Mouse (Mus musculus): ENCODE data around the gene Phldb2. TPM values are rescaled to one million over a fixed set of nuclear protein-coding genes. Genes with fewer than 3 reads are reported as not detected.

Gene Phldb2
- polyA plus RNA-seq, 1 experiment from 2014 or later: 32.9 TPM

- no peak for ATAC-seq (ENCODE audit: low FRiP score, low read depth)
- 84% methylated on average over 7 of the region's 7 CpGs for WGBS
- Histone ChIP-seq H3K9me3 (no peaks in the 10 kb centered on the region), H3K4me3 (no peak overlapping the region), H3K9ac (no peak overlapping the region), H3K4me1 (no peaks in the 10 kb centered on the region), H3K27me3 (replicated peaks) (no peaks in the 10 kb centered on the region), H3K27ac (no peak overlapping the region), H3K4me2 (replicated peaks) (no peak overlapping the region), H3K36me3 (no peaks in the 10 kb centered on the region)
Measured at GRCm38 (mm10) chr16:45881177-45881832, 72.1 kb downstream of the Phldb2 start.

DNA sequence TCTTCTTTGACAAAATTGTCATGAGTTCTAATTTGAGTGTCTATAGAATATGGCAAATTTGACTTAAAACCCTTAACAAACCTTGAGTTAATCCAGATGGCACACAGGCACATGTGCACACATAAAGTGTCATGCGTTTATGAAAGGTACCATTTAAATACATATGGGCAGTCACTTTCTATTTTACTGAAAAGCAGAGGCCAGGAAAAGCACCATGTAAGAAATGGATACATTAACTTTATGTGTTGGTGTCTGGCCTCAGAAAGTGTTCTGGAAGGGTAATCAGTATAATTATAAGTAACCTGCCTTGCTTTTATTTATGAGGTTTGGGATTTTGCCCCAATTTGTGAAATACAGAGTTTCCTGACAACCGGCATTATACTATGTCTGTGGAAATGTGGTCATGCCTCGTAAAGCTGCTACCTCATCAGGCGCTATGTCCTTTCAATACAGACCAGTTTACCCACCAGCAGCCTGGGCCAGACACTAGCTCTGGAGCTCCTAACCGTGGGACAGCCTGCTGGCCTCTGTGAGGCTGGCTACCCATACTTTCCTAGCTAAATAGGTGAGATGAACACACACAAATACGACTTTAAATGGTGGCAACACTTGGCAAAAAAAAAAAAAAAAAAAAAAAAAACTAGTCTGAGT is 73.2 kb downstream of the Phldb2 start:
- Histone ChIP-seq H3K27me3 (replicated peaks) (no peaks in the 10 kb centered on the region), H3K27ac (no peak overlapping the region), H3K4me3 (no peak overlapping the region), H3K4me1 (no peaks in the 10 kb centered on the region), H3K36me3 (no peaks in the 10 kb centered on the region), H3K4me2 (replicated peaks) (no peak overlapping the region), H3K9ac (no peak overlapping the region), H3K9me3 (no peaks in the 10 kb centered on the region)
- no peak for ATAC-seq (ENCODE audit: low FRiP score, low read depth)
- 75% methylated on average over 6 of the region's 6 CpGs for WGBS

- Histone ChIP-seq H3K27me3 (replicated peaks) (no peaks in the 10 kb centered on the region), H3K9ac (no peak overlapping the region), H3K4me3 (no peak overlapping the region), H3K27ac (no peak overlapping the region), H3K4me2 (replicated peaks) (no peak overlapping the region), H3K4me1 (no peaks in the 10 kb centered on the region), H3K36me3 (no peaks in the 10 kb centered on the region), H3K9me3 (no peaks in the 10 kb centered on the region)
- WGBS: 86% methylated on average over 1 of the region's 1 CpGs
- ATAC-seq (ENCODE audit: low FRiP score, low read depth): no peak
Measured at GRCm38 (mm10) chr16:45877739-45878138, 75.7 kb downstream of the Phldb2 start.

DNA sequence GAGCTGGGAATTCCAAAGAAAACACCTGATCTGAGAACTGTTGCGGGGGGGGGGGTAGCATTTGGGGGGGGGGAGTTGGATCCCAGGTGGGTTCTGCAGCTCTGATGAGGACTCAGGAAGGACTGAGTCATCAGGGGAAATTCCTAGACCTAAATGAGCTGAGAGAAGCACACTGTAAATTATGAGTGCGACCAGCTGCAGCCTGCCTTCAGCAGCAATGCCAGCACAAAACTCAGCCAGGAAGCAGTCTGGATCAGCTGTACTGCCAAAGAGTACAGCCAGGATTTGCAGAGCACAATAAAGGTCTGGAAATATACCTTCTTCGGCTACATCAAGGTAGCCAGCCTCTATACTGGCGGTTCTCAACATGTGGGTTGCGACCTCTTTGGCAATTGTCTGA is 76.2 kb downstream of the Phldb2 start:
- Histone ChIP-seq H3K9me3 (no peaks in the 10 kb centered on the region), H3K4me1 (no peaks in the 10 kb centered on the region), H3K4me3 (no peak overlapping the region), H3K9ac (no peak overlapping the region), H3K27ac (no peak overlapping the region), H3K27me3 (replicated peaks) (no peaks in the 10 kb centered on the region), H3K4me2 (replicated peaks) (no peak overlapping the region), H3K36me3 (no peaks in the 10 kb centered on the region)
- ATAC-seq (ENCODE audit: low FRiP score, low read depth): no peak
- WGBS: 77% methylated on average over 5 of the region's 5 CpGs

- H3K9me3 ChIP-seq: no peaks in the 10 kb centered on the region
- H3K4me3 ChIP-seq: no peak overlapping the region
- no peak for ATAC-seq (ENCODE audit: low FRiP score, low read depth)
- H3K4me2 ChIP-seq (replicated peaks): no peak overlapping the region
- 87% methylated on average over 4 of the region's 4 CpGs for WGBS
- no peak overlapping the region for H3K27ac ChIP-seq
- no peak overlapping the region for H3K9ac ChIP-seq
- H3K27me3 ChIP-seq (replicated peaks): no peaks in the 10 kb centered on the region
- no peaks in the 10 kb centered on the region for H3K4me1 ChIP-seq
- H3K36me3 ChIP-seq: no peaks in the 10 kb centered on the region
Measured at GRCm38 (mm10) chr16:45873397-45873796, 80.0 kb downstream of the Phldb2 start.

- no peaks in the 10 kb centered on the region for H3K9me3 ChIP-seq
- H3K27me3 ChIP-seq (replicated peaks): no peaks in the 10 kb centered on the region
- H3K9ac ChIP-seq: no peak overlapping the region
- WGBS: 72% methylated on average over 10 of the region's 10 CpGs
- ATAC-seq (ENCODE audit: low FRiP score, low read depth): no peak
- H3K4me1 ChIP-seq: no peaks in the 10 kb centered on the region
- H3K4me3 ChIP-seq: no peak overlapping the region
- no peaks in the 10 kb centered on the region for H3K36me3 ChIP-seq
- no peak overlapping the region for H3K4me2 ChIP-seq (replicated peaks)
- H3K27ac ChIP-seq: no peak overlapping the region
Measured at GRCm38 (mm10) chr16:45871286-45871976, 82.0 kb downstream of the Phldb2 start.

DNA sequence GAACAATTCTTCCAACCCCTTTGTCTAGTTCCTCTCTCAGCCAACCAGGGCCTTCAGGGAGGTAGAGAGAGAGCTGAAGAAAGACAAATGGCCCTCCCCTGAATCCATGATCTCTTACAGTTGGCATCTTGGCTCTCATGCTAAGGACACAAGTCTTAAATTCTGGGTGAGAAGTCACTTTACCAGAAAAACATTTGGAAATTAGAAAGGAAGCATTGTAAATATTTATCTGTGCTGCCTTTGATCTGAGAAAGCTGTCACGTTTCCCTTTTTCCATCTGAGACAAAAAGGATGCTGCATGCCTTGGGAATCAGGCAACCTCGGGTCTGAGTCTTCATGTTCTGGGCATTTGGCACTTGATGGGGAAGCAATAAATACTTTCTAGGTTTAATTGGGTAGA is 82.7 kb downstream of the Phldb2 start:
- no peak for ATAC-seq (ENCODE audit: low FRiP score, low read depth)
- Histone ChIP-seq H3K4me1 (no peaks in the 10 kb centered on the region), H3K4me3 (no peak overlapping the region), H3K36me3 (no peaks in the 10 kb centered on the region), H3K9me3 (no peaks in the 10 kb centered on the region), H3K4me2 (replicated peaks) (no peak overlapping the region), H3K27ac (no peak overlapping the region), H3K27me3 (replicated peaks) (no peaks in the 10 kb centered on the region), H3K9ac (no peak overlapping the region)
- WGBS: 50% methylated on average over 2 of the region's 2 CpGs

DNA sequence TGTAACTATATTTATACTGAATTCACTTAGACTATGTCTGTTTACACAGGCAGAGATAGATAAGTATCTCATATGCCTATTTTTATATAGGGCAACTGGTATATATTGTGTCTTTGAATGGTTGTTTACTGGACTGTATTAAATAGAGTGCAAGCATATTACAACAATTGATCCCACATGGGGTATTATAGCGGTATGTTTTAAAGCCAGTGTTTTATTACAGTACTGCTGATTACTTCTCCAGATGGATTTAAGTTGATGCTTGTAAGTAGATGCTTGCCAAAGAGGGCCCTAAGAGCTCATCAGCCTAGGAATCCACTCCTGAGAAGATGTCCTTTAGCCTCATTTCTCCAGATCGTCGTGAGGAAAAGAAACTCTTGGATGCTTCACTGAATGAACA is 84.4 kb downstream of the Phldb2 start:
- Histone ChIP-seq H3K36me3 (no peaks in the 10 kb centered on the region), H3K27ac (no peak overlapping the region), H3K4me3 (no peak overlapping the region), H3K9me3 (no peaks in the 10 kb centered on the region), H3K4me2 (replicated peaks) (no peak overlapping the region), H3K9ac (no peak overlapping the region), H3K4me1 (no peaks in the 10 kb centered on the region), H3K27me3 (replicated peaks) (no peaks in the 10 kb centered on the region)
- ATAC-seq (ENCODE audit: low FRiP score, low read depth): no peak
- WGBS: 68% methylated on average over 3 of the region's 3 CpGs

GRCm38 (mm10) chr16:45857277-45857863 is 96.0 kb downstream of the Phldb2 start:
- no peaks in the 10 kb centered on the region for H3K36me3 ChIP-seq
- H3K9ac ChIP-seq: no peak overlapping the region
- H3K27me3 ChIP-seq (replicated peaks): no peaks in the 10 kb centered on the region
- no peak overlapping the region for H3K27ac ChIP-seq
- H3K9me3 ChIP-seq: no peaks in the 10 kb centered on the region
- no peaks in the 10 kb centered on the region for H3K4me1 ChIP-seq
- 54% methylated on average over 5 of the region's 5 CpGs for WGBS
- no peak for ATAC-seq (ENCODE audit: low FRiP score, low read depth)
- no peak overlapping the region for H3K4me2 ChIP-seq (replicated peaks)
- no peak overlapping the region for H3K4me3 ChIP-seq

GRCm38 (mm10) chr16:45854499-45854898 is 98.9 kb downstream of the Phldb2 start:
- no peak for ATAC-seq (ENCODE audit: low FRiP score, low read depth)
- H3K9me3 ChIP-seq: no peaks in the 10 kb centered on the region
- no peaks in the 10 kb centered on the region for H3K4me1 ChIP-seq

GRCm38 (mm10) chr16:45849045-45849444 is 104.4 kb downstream of the Phldb2 start:
- 91% methylated on average over 4 of the region's 4 CpGs for WGBS
- no peaks in the 10 kb centered on the region for H3K9me3 ChIP-seq
- no peak overlapping the region for H3K4me3 ChIP-seq
- no peak overlapping the region for H3K4me2 ChIP-seq (replicated peaks)
- H3K36me3 ChIP-seq: no peaks in the 10 kb centered on the region
- ATAC-seq (ENCODE audit: low FRiP score, low read depth): no peak
- no peak overlapping the region for H3K27ac ChIP-seq
- H3K27me3 ChIP-seq (replicated peaks): no peaks in the 10 kb centered on the region; the same call in 1 of the 2 replicates
- no peak overlapping the region for H3K9ac ChIP-seq
- no peaks in the 10 kb centered on the region for H3K4me1 ChIP-seq

More at GRCm38 (mm10) chr16:45854499-45854898, 98.9 kb downstream of the Phldb2 start:
- WGBS: 93% methylated on average over 10 of the region's 10 CpGs
- Histone ChIP-seq H3K4me3 (no peak overlapping the region), H3K27ac (no peak overlapping the region), H3K4me2 (replicated peaks) (no peak overlapping the region), H3K27me3 (replicated peaks) (no peaks in the 10 kb centered on the region), H3K9ac (no peak overlapping the region), H3K36me3 (no peaks in the 10 kb centered on the region)

- no peaks in the 10 kb centered on the region for H3K9me3 ChIP-seq
- H3K27me3 ChIP-seq (replicated peaks): no peaks in the 10 kb centered on the region; the same call in 1 of the 2 replicates
- H3K4me2 ChIP-seq (replicated peaks): peak overlapping the region; percentile 84
- no peak for ATAC-seq (ENCODE audit: low FRiP score, low read depth)
- H3K4me3 ChIP-seq: no peak overlapping the region; the same call in 1 of the 2 replicates
- H3K36me3 ChIP-seq: no peaks in the 10 kb centered on the region
- H3K9ac ChIP-seq: no peak overlapping the region
- no peak overlapping the region for H3K27ac ChIP-seq
- WGBS: 10% methylated on average over 10 of the region's 10 CpGs
- peaks cover 5% of the 10 kb centered on the region; the same call in 1 of the 2 replicates for H3K4me1 ChIP-seq
Measured at GRCm38 (mm10) chr16:45844875-45845274, 108.5 kb downstream of the Phldb2 start.
